ENCODE assay signal across 9 mouse cellular contexts in genomic region chr17:25474330-25475077, GRCm38 (mm10). TPM values are rescaled to one million over a fixed set of nuclear protein-coding genes. Genes with fewer than 3 reads are reported as not detected.
A peak's percentile ranks its signal among the peaks of the same experiment; 100 is the strongest.
DNase-seq lines count a peak whose midpoint lies in the region; ATAC-seq and TF ChIP-seq lines count a peak whose summit lies in the region.
"Had no signal": no experiment of that assay in that cellular context is flagged by ENCODE, and none has a peak within 500 bp of the region (broad histone marks: within the 10 kb centered on the region; RNA-seq: fewer than 3 reads in every experiment).

No protein-coding gene starts in this region.

- peak; percentile 40; the same call in 1 of the 2 replicates for ATAC-seq in embryonic facial prominence, embryonic 11.5 days (replicated peaks; ENCODE audit: insufficient number of reproducible peaks, low FRiP score, low TSS enrichment, low read depth)
- 0 out of 2 replicates have a peak, but pooled peaks have one; percentile 16 for ATAC-seq in heart, embryonic 13.5 days (ENCODE audit: extremely low read depth, insufficient number of reproducible peaks, low FRiP score, low TSS enrichment)
- peak; percentile 80 for ATAC-seq in kidney, postnatal 0 days (replicated peaks; ENCODE audit: low FRiP score, low read depth)
- ATAC-seq in liver, embryonic 14.5 days (ENCODE audit: insufficient read depth): peak; percentile 38; the same call in 1 of the 2 replicates

- H3K27me3 ChIP-seq in C2C12 (ENCODE audit: control insufficient read depth, insufficient read depth, insufficient read length): peaks cover 73% of the 10 kb centered on the region
- H3K27me3 ChIP-seq in embryonic facial prominence, embryonic 11.5 days (ENCODE audit: control insufficient read depth, insufficient read depth, low read length): peaks cover 4% of the 10 kb centered on the region
- H3K27me3 ChIP-seq in heart, embryonic 13.5 days (replicated peaks): peaks cover 76% of the 10 kb centered on the region
- no peaks in the 10 kb centered on the region for H3K27me3 ChIP-seq in kidney, postnatal 0 days (ENCODE audit: insufficient read depth, low read length)
- no peaks in the 10 kb centered on the region for H3K27me3 ChIP-seq in liver, embryonic 14.5 days (ENCODE audit: control insufficient read depth, insufficient read depth, low read length)
- no peaks in the 10 kb centered on the region for H3K27me3 ChIP-seq in testis, adult 2 months (ENCODE audit: control insufficient read depth, insufficient read depth, low read length)

- no peak overlapping the region for H3K4me3 ChIP-seq in C2C12 (ENCODE audit: insufficient read depth, poor library complexity, severe bottlenecking)
- H3K4me3 ChIP-seq in embryonic facial prominence, embryonic 11.5 days (ENCODE audit: low read depth, low read length): peak overlapping the region; percentile 33
- peak overlapping the region; percentile 49 for H3K4me3 ChIP-seq in heart, embryonic 13.5 days
- H3K4me3 ChIP-seq in kidney, postnatal 0 days (replicated peaks; ENCODE audit: low read depth, low read length): peak overlapping the region; percentile 26; the same call in 1 of the 2 replicates
- peak overlapping the region; percentile 28 to 29 for H3K4me3 ChIP-seq in liver, embryonic 14.5 days (ENCODE audit: insufficient read depth in 1 of 2, low read depth in 2 of 2, low read length in 2 of 2)
- H3K4me3 ChIP-seq in testis, adult 2 months (ENCODE audit: control insufficient read depth, low read depth, low read length): peak overlapping the region; percentile 91

- WGBS in embryonic facial prominence, embryonic 11.5 days: 3% methylated on average over 38 of the region's 38 CpGs
- WGBS in heart, embryonic 13.5 days: 2% methylated on average over 38 of the region's 38 CpGs
- WGBS in kidney, postnatal 0 days: 2% methylated on average over 38 of the region's 38 CpGs
- WGBS in liver, embryonic 14.5 days (ENCODE audit: insufficient replicate concordance): 3% methylated on average over 38 of the region's 38 CpGs

- no peaks in the 10 kb centered on the region for H3K9me3 ChIP-seq in embryonic facial prominence, embryonic 11.5 days (replicated peaks; ENCODE audit: control insufficient read depth, low read length)
- no peaks in the 10 kb centered on the region for H3K9me3 ChIP-seq in heart, embryonic 13.5 days
- H3K9me3 ChIP-seq in kidney, postnatal 0 days (replicated peaks; ENCODE audit: low read length): no peaks in the 10 kb centered on the region
- no peaks in the 10 kb centered on the region for H3K9me3 ChIP-seq in liver, embryonic 14.5 days (ENCODE audit: control insufficient read depth, low read length)

- DNase-seq in adrenal gland, adult 8-10 months: peak; percentile 44
- DNase-seq in embryonic facial prominence, embryonic 11.5 days (ENCODE audit: low spot score): peak; percentile 87
- peak; percentile 89 for DNase-seq in kidney, postnatal 0 days (ENCODE audit: low spot score)
- DNase-seq in liver, embryonic 14.5 days (ENCODE audit: low read depth in 3 of 3, low spot score in 3 of 3): peak; percentile 40 to 47 (median 41)
- DNase-seq in natural killer cell, adult 2 months (ENCODE audit: low spot score in 2 of 2): peak; percentile 70 to 80

- no peaks in the 10 kb centered on the region for H3K79me2 ChIP-seq in C2C12 (ENCODE audit: control insufficient read depth, insufficient read depth)

- H3ac ChIP-seq in C2C12 (ENCODE audit: control insufficient read depth, insufficient read length, low read depth): peak overlapping the region; percentile 10

- peaks cover 3% of the 10 kb centered on the region; the same call in 1 of the 2 replicates for H3K4me1 ChIP-seq in embryonic facial prominence, embryonic 11.5 days (ENCODE audit: control insufficient read depth, insufficient read depth, low read length)
- peaks cover 55% of the 10 kb centered on the region for H3K4me1 ChIP-seq in heart, embryonic 13.5 days
- peaks cover 6% of the 10 kb centered on the region; the same call in 1 of the 2 replicates for H3K4me1 ChIP-seq in kidney, postnatal 0 days (replicated peaks; ENCODE audit: insufficient read depth, low read length)
- H3K4me1 ChIP-seq in liver, embryonic 14.5 days (replicated peaks; ENCODE audit: control insufficient read depth in 2 of 2, insufficient read depth in 2 of 2, low read length in 1 of 2): no peaks in the 10 kb centered on the region
- H3K4me1 ChIP-seq in testis, adult 2 months (ENCODE audit: control insufficient read depth, insufficient read depth, low read length): peaks cover 28% of the 10 kb centered on the region

- TF ChIP-seq POLR2A in testis, adult 2 months (IDR thresholded peaks at IDR 0.05; ENCODE audit: control insufficient read depth, low read depth, low read length): no peak

- H3K9ac ChIP-seq in embryonic facial prominence, embryonic 11.5 days (replicated peaks; ENCODE audit: low read length): peak overlapping the region; percentile 41
- peak overlapping the region; percentile 71 for H3K9ac ChIP-seq in heart, embryonic 13.5 days
- peak overlapping the region; percentile 44 for H3K9ac ChIP-seq in kidney, postnatal 0 days (ENCODE audit: low read depth, low read length)
- no peak overlapping the region for H3K9ac ChIP-seq in liver, embryonic 14.5 days (replicated peaks)

- H3K27ac ChIP-seq in embryonic facial prominence, embryonic 11.5 days (replicated peaks; ENCODE audit: low read depth, low read length): no peak overlapping the region
- no peak overlapping the region for H3K27ac ChIP-seq in heart, embryonic 13.5 days (replicated peaks)
- H3K27ac ChIP-seq in kidney, postnatal 0 days: no peak overlapping the region
- no peak overlapping the region for H3K27ac ChIP-seq in liver, embryonic 14.5 days
- no peak overlapping the region for H3K27ac ChIP-seq in testis, adult 2 months (ENCODE audit: control insufficient read depth, insufficient read depth, low read depth, low read length)

- H3K79me3 ChIP-seq in C2C12 (ENCODE audit: low read depth): no peaks in the 10 kb centered on the region

- no peak for TF ChIP-seq EP300 in liver, embryonic 14.5 days (IDR thresholded peaks at IDR 0.05; ENCODE audit: low read depth)

- no peaks in the 10 kb centered on the region for H3K36me3 ChIP-seq in C2C12 (ENCODE audit: control insufficient read depth, insufficient read depth)
- H3K36me3 ChIP-seq in embryonic facial prominence, embryonic 11.5 days (replicated peaks; ENCODE audit: control insufficient read depth, insufficient read depth, low read depth, low read length): no peaks in the 10 kb centered on the region
- H3K36me3 ChIP-seq in heart, embryonic 13.5 days: no peaks in the 10 kb centered on the region
- H3K36me3 ChIP-seq in kidney, postnatal 0 days (ENCODE audit: insufficient read depth, low read length): no peaks in the 10 kb centered on the region
- no peaks in the 10 kb centered on the region for H3K36me3 ChIP-seq in liver, embryonic 14.5 days (replicated peaks; ENCODE audit: control insufficient read depth, insufficient read depth, low read depth)
- H3K36me3 ChIP-seq in testis, adult 2 months (ENCODE audit: control insufficient read depth, insufficient read depth, low read length): no peaks in the 10 kb centered on the region

- peak; percentile 45 for TF ChIP-seq CTCF in C2C12 (IDR thresholded peaks at IDR 0.05; ENCODE audit: control insufficient read depth, insufficient read depth, insufficient read length)
- TF ChIP-seq CTCF in kidney, postnatal 0 days (IDR thresholded peaks at IDR 0.05; ENCODE audit: low read depth): peak; percentile 59
- TF ChIP-seq CTCF in liver, embryonic 14.5 days (IDR thresholded peaks at IDR 0.05; ENCODE audit: low read depth): peak; percentile 70
- peak; percentile 52; the same call in 1 of the 2 replicates for TF ChIP-seq CTCF in testis, adult 2 months (IDR thresholded peaks at IDR 0.05; ENCODE audit: control insufficient read depth, insufficient read depth, insufficient replicate concordance, low read depth, low read length)

- peak overlapping the region; percentile 70 for H3K4me2 ChIP-seq in embryonic facial prominence, embryonic 11.5 days (ENCODE audit: low read depth, low read length)
- H3K4me2 ChIP-seq in heart, embryonic 13.5 days: peak overlapping the region; percentile 77
- peak overlapping the region; percentile 88 for H3K4me2 ChIP-seq in kidney, postnatal 0 days (ENCODE audit: low read length)
- peak overlapping the region; percentile 58 for H3K4me2 ChIP-seq in liver, embryonic 14.5 days (ENCODE audit: low read depth)

TF ChIP-seq in C2C12, 6 proteins besides CTCF, POLR2A, EP300 and RAD21 (continues in another document):
- TF ChIP-seq FOSL1 (IDR thresholded peaks at IDR 0.05; ENCODE audit: insufficient read depth, low read length, poor library complexity, severe bottlenecking): no peak
- TF ChIP-seq MYOD1 (IDR thresholded peaks at IDR 0.05; ENCODE audit: control insufficient read depth, insufficient read length, low read depth): no peak

RNA-seq across cellular contexts. Expression of gene Tekt4, which starts 20.1 kb away (rescaled TPM):
- polyA plus RNA-seq in C2C12 (2012; fragmentation: generic; extraction: Trizol): not detected
- total RNA-seq in adrenal gland, adult 8-10 months (2022): under 1 TPM in 2 of 4 experiments, not detected in 2; 0.23 to 0.45 TPM
- polyA plus RNA-seq in embryonic facial prominence, embryonic 11.5 days (2014; fragmentation: Nextera tagmentation; extraction: Ambion mirVana): not detected in 2 replicates
- 0.23 and 0.47 TPM in 2 replicates for polyA plus RNA-seq in heart, embryonic 13.5 days (2015; fragmentation: Nextera tagmentation; extraction: Ambion mirVana)
- polyA plus RNA-seq in kidney, postnatal 0 days (2015; fragmentation: Nextera tagmentation; extraction: Ambion mirVana): 0.14 TPM in 1 of 2 replicates, not detected in the other
- polyA plus RNA-seq in liver, embryonic 14.5 days (2012; rRNA removed): 0.07 TPM in 1 of 2 replicates, not detected in the other
- 0.13 TPM in 1 of 2 replicates, not detected in the other for polyA plus RNA-seq in liver, embryonic 14.5 days (2014; fragmentation: Nextera tagmentation; extraction: Ambion mirVana)
- 341 and 400 TPM in 2 replicates for polyA plus RNA-seq in testis, adult 2 months (2012; rRNA removed)
- total RNA-seq: gastrocnemius, adult 8-10 months had no signal

RNA-seq across cellular contexts. Expression of gene Sstr5, which starts 22.6 kb away (rescaled TPM):
- polyA plus RNA-seq in C2C12 (2012; fragmentation: generic; extraction: Trizol): not detected
- total RNA-seq in adrenal gland, adult 8-10 months (2022): 1 to 10 TPM; 1.0 to 1.4 (median 1.2) TPM
- polyA plus RNA-seq in embryonic facial prominence, embryonic 11.5 days (2014; fragmentation: Nextera tagmentation; extraction: Ambion mirVana): 0.14 and 0.18 TPM in 2 replicates
- polyA plus RNA-seq in heart, embryonic 13.5 days (2015; fragmentation: Nextera tagmentation; extraction: Ambion mirVana): 0.28 and 0.33 TPM in 2 replicates
- polyA plus RNA-seq in kidney, postnatal 0 days (2015; fragmentation: Nextera tagmentation; extraction: Ambion mirVana): not detected in 2 replicates
- polyA plus RNA-seq in liver, embryonic 14.5 days (2012; rRNA removed): 0.01 TPM in 1 of 2 replicates, not detected in the other
- polyA plus RNA-seq in liver, embryonic 14.5 days (2014; fragmentation: Nextera tagmentation; extraction: Ambion mirVana): not detected in 2 replicates
- 0.04 and 0.05 TPM in 2 replicates for polyA plus RNA-seq in testis, adult 2 months (2012; rRNA removed)
- total RNA-seq: gastrocnemius, adult 8-10 months had no signal

RNA-seq across cellular contexts. Expression of gene Cacna1h, which starts 40.9 kb away (rescaled TPM):
- polyA plus RNA-seq in C2C12 (2012; fragmentation: generic; extraction: Trizol): not detected
- 100 to 1,000 TPM; 117 to 206 (median 157) TPM for total RNA-seq in adrenal gland, adult 8-10 months (2022)
- polyA plus RNA-seq in embryonic facial prominence, embryonic 11.5 days (2014; fragmentation: Nextera tagmentation; extraction: Ambion mirVana): 3.7 TPM in 2 replicates
- 6.5 and 8.1 TPM in 2 replicates for polyA plus RNA-seq in heart, embryonic 13.5 days (2015; fragmentation: Nextera tagmentation; extraction: Ambion mirVana)
- 1.2 and 1.7 TPM in 2 replicates for polyA plus RNA-seq in kidney, postnatal 0 days (2015; fragmentation: Nextera tagmentation; extraction: Ambion mirVana)
- polyA plus RNA-seq in liver, embryonic 14.5 days (2012; rRNA removed): 1.2 and 1.3 TPM in 2 replicates
- polyA plus RNA-seq in liver, embryonic 14.5 days (2014; fragmentation: Nextera tagmentation; extraction: Ambion mirVana): 0.13 and 0.50 TPM in 2 replicates
- 78.4 and 84.0 TPM in 2 replicates for polyA plus RNA-seq in testis, adult 2 months (2012; rRNA removed)

Comparison
In these comparisons a context has a peak if more than half of its experiments do, and no peak if none do; other contexts are left out.
1. ATAC-seq: peak in every context shown above with its lines; median percentile 80 in kidney, postnatal 0 days; 40 in embryonic facial prominence, embryonic 11.5 days; 38 in liver, embryonic 14.5 days; 16 in heart, embryonic 13.5 days.
2. RNA of gene Tekt4, which starts 20.1 kb away (polyA plus RNA-seq): 341 to 400 TPM in testis, adult 2 months; 0.23 to 0.47 TPM in heart, embryonic 13.5 days, 0.07 to 0.13 TPM in liver, embryonic 14.5 days, not detected in C2C12 (single experiment), not detected in embryonic facial prominence, embryonic 11.5 days and 0.14 TPM in kidney, postnatal 0 days; every median in the first group is over 100 times any median in the second.
3. Peak in every context shown above with its lines, with median percentiles within 50 percentile points of each other: CTCF ChIP-seq, DNase-seq and H3K4me2 ChIP-seq.